ENCODE assay signal across 8 mouse cellular contexts in genomic region chr15:80366899-80367298, GRCm38 (mm10).
DNase-seq lines count a peak whose midpoint lies in the region; ATAC-seq lines count a peak whose summit lies in the region.

No protein-coding gene starts in this region.

- no peaks in the 10 kb centered on the region for H3K9me3 ChIP-seq in midbrain, embryonic 13.5 days

- H3K9ac ChIP-seq in midbrain, embryonic 13.5 days (replicated peaks), result no peak overlapping the region

- ATAC-seq in midbrain, embryonic 13.5 days, result peak; percentile 47

- WGBS in midbrain, embryonic 13.5 days, result 34% methylated on average over 16 of the region's 16 CpGs

- H3K4me1 ChIP-seq in midbrain, embryonic 13.5 days (replicated peaks), result peaks cover 20% of the 10 kb centered on the region

- intact Hi-C loops in heart, postnatal 10 days (cut with DNase I), result no loop called here

- H3K4me2 ChIP-seq in midbrain, embryonic 13.5 days (replicated peaks), result no peak overlapping the region

- H3K27me3 ChIP-seq in midbrain, embryonic 13.5 days, result no peaks in the 10 kb centered on the region

- peak; percentile 39 for DNase-seq in adrenal gland, adult 2 months
- DNase-seq in adrenal gland, postnatal 4 days (ENCODE audit: low spot score in 2 of 2), result no peak
- DNase-seq in right cerebral cortex, postnatal 14 days, result peak; percentile 23
- no peak for DNase-seq in right cerebral cortex, postnatal 10 days (ENCODE audit: low spot score in 2 of 2)
- DNase-seq in lung, postnatal 14 days, result no peak
- DNase-seq in heart, postnatal 10 days, result no peak
- DNase-seq in layer of hippocampus, adult 9-11 months, result no peak

- no peak overlapping the region for H3K4me3 ChIP-seq in midbrain, embryonic 13.5 days (replicated peaks)

- no peaks in the 10 kb centered on the region for H3K36me3 ChIP-seq in midbrain, embryonic 13.5 days

- 0 out of 2 replicates have a peak overlapping the region, but pooled peaks have one; percentile 12 for H3K27ac ChIP-seq in midbrain, embryonic 13.5 days

Comparison
In these comparisons a context has a peak if more than half of its experiments do, and no peak if none do; other contexts are left out.
1. DNase-seq: peak in adrenal gland, adult 2 months (single experiment) and right cerebral cortex, postnatal 14 days (single experiment); none in adrenal gland, postnatal 4 days (0 of 2), right cerebral cortex, postnatal 10 days (0 of 2), lung, postnatal 14 days (single experiment), heart, postnatal 10 days (0 of 2) and layer of hippocampus, adult 9-11 months (single experiment).